ENCODE assay signal across 25 mouse cellular contexts in the genomic region with DNA sequence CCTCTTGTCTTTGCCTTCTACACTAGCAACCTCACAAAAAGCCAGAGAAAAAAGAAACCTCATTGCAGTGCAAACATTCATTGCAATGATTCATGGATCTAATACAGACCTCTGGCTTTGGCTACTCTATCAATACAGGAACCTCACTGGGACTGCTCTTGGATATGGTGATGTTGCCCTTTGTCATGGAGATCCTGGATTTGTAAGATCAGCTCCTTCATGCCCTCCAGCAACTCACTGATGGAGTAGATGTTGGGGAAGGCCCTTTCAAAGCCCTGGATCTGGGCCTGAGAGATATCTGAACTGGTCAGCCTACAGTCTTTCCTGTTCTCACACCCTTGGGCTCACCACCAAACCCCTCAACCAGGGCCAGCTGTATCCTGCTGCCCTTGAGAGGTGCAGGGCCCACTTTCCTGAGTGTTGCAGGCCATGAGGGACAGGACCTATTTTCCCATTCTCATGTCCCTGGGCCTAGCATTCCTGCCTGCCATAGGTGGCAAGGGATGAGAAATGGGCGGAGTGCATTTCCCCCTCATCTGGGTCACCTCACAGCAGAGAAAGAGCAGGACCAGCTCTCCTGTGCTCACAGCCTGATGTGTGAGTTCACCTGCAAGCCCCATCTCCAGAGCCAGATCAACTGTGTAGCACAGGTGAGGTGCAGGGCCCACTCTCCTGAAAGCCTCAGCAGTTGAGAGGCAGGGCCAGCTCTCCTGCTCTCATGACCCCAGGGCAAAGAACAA.
A peak's percentile ranks its signal among the peaks of the same experiment; 100 is the strongest.
DNase-seq lines count a peak whose midpoint lies in the region; ATAC-seq and TF ChIP-seq lines count a peak whose summit lies in the region.
"Had no signal": no experiment of that assay in that cellular context is flagged by ENCODE, and none has a peak within 500 bp of the region (broad histone marks: within the 10 kb centered on the region; RNA-seq: fewer than 3 reads in every experiment).

No protein-coding gene starts in this region.

- no peaks in the 10 kb centered on the region for H3K27me3 ChIP-seq in megakaryocyte, embryonic 14.5 days (replicated peaks)
- H3K27me3 ChIP-seq: CH12.LX; embryonic facial prominence, embryonic 12.5 days; forebrain, embryonic 13.5 days; forebrain, embryonic 15.5 days; Patski had no signal

- H3K27ac ChIP-seq in gastrocnemius, adult 2 months: no peak overlapping the region
- H3K27ac ChIP-seq: embryonic facial prominence, embryonic 10.5 days; embryonic facial prominence, embryonic 12.5 days; forebrain, embryonic 13.5 days; forebrain, embryonic 15.5 days had no signal

- no peak for TF ChIP-seq CTCF in gastrocnemius, adult 2 months (IDR thresholded peaks at IDR 0.05)

- intact Hi-C loops in gastrocnemius, adult 2 months (cut with DNase I): no loop called here

- peaks cover 6% of the 10 kb centered on the region; the same call in 1 of the 2 replicates for H3K9me3 ChIP-seq in megakaryocyte, embryonic 14.5 days
- H3K9me3 ChIP-seq: embryonic facial prominence, embryonic 10.5 days; embryonic facial prominence, embryonic 12.5 days; forebrain, embryonic 13.5 days; forebrain, embryonic 15.5 days had no signal

- peak overlapping the region; percentile 19 for H3K4me3 ChIP-seq in megakaryocyte, embryonic 14.5 days (replicated peaks)
- no peak overlapping the region for H3K4me3 ChIP-seq in gastrocnemius, adult 2 months
- H3K4me3 ChIP-seq: embryonic facial prominence, embryonic 10.5 days; embryonic facial prominence, embryonic 12.5 days; forebrain, embryonic 13.5 days; forebrain, embryonic 15.5 days had no signal

- H3K4me1 ChIP-seq in megakaryocyte, embryonic 14.5 days: no peaks in the 10 kb centered on the region
- H3K4me1 ChIP-seq: embryonic facial prominence, embryonic 10.5 days; embryonic facial prominence, embryonic 12.5 days; forebrain, embryonic 13.5 days; forebrain, embryonic 15.5 days had no signal

- H3K36me3 ChIP-seq in megakaryocyte, embryonic 14.5 days (replicated peaks; ENCODE audit: low read length): no peaks in the 10 kb centered on the region
- H3K36me3 ChIP-seq: embryonic facial prominence, embryonic 10.5 days; embryonic facial prominence, embryonic 12.5 days; forebrain, embryonic 15.5 days; G1E had no signal

- no peak for ATAC-seq in megakaryocyte, adult 5-6 weeks (ENCODE audit: poor library complexity, severe bottlenecking)
- ATAC-seq: activated CD4-positive, CD25-positive, alpha-beta regulatory T cell, adult 4 months; CD4-positive, CD25-positive, alpha-beta regulatory T cell, adult 4 months; forebrain, embryonic 13.5 days; forebrain, embryonic 15.5 days; forebrain, postnatal 0 days; Patski had no signal

- DNase-seq in ES-CJ7 (ENCODE audit: low read depth, low spot score): peak; percentile 74
- DNase-seq in R1 (ENCODE audit: low read depth, low spot score): peak; percentile 61
- no peak for DNase-seq in cerebellum, postnatal 10 days
- DNase-seq in gastrocnemius, adult 2 months: no peak
- DNase-seq in adrenal gland, postnatal 36 days: no peak
- DNase-seq: adrenal gland, adult 8-10 months; adrenal gland, postnatal 14 days; B cell, adult 2 months; cerebellum, adult 11 months; cerebellum, adult 18-20 months; cerebellum, adult 8-10 months; cerebellum, adult 9-11 months; cerebellum, postnatal 25 days; forebrain, postnatal 0 days had no signal

Comparison
In these comparisons a context has a peak if more than half of its experiments do, and no peak if none do; other contexts are left out.
1. DNase-seq: peak in ES-CJ7 (single experiment) and R1 (single experiment); none in cerebellum, postnatal 10 days (0 of 2), gastrocnemius, adult 2 months (single experiment) and adrenal gland, postnatal 36 days (0 of 2).